ENCODE assay signal across 12 mouse cellular contexts in genomic region chr6:94911374-94911773, GRCm38 (mm10).
DNase-seq lines count a peak whose midpoint lies in the region; ATAC-seq lines count a peak whose summit lies in the region.
"Had no signal": no experiment of that assay in that cellular context is flagged by ENCODE, and none has a peak within 500 bp of the region (broad histone marks: within the 10 kb centered on the region; RNA-seq: fewer than 3 reads in every experiment).

No protein-coding gene starts in this region.

- no peaks in the 10 kb centered on the region for H3K36me3 ChIP-seq in liver, embryonic 11.5 days (ENCODE audit: control insufficient read depth, insufficient read depth, low read length)
- no peaks in the 10 kb centered on the region for H3K36me3 ChIP-seq in limb, embryonic 11.5 days (ENCODE audit: control insufficient read depth, insufficient read depth, low read length)
- H3K36me3 ChIP-seq: heart, embryonic 15.5 days had no signal

- WGBS in liver, embryonic 11.5 days = 70% methylated on average over 9 of the region's 9 CpGs
- 23% methylated on average over 9 of the region's 9 CpGs for WGBS in limb, embryonic 11.5 days

- H3K27me3 ChIP-seq in liver, embryonic 11.5 days (replicated peaks; ENCODE audit: control insufficient read depth, insufficient read depth, low read length) = no peaks in the 10 kb centered on the region
- no peaks in the 10 kb centered on the region for H3K27me3 ChIP-seq in limb, embryonic 11.5 days (ENCODE audit: control insufficient read depth, insufficient read depth, low read length)
- H3K27me3 ChIP-seq: heart, embryonic 15.5 days had no signal

- H3K4me1 ChIP-seq in liver, embryonic 11.5 days (replicated peaks; ENCODE audit: control insufficient read depth, insufficient read depth, low read length) = no peaks in the 10 kb centered on the region
- peaks cover 11% of the 10 kb centered on the region; the same call in 1 of the 2 replicates for H3K4me1 ChIP-seq in limb, embryonic 11.5 days (ENCODE audit: control insufficient read depth, insufficient read depth, low read length)

- no peak overlapping the region for H3K4me3 ChIP-seq in liver, embryonic 11.5 days (ENCODE audit: low read depth, low read length)
- H3K4me3 ChIP-seq in limb, embryonic 11.5 days (ENCODE audit: low read depth, low read length) = no peak overlapping the region
- H3K4me3 ChIP-seq: heart, embryonic 15.5 days had no signal

- no peak overlapping the region for H3K27ac ChIP-seq in liver, embryonic 11.5 days (ENCODE audit: low read depth, low read length)
- peak overlapping the region; percentile 61 for H3K27ac ChIP-seq in limb, embryonic 11.5 days (replicated peaks; ENCODE audit: low read depth, low read length)
- H3K27ac ChIP-seq: heart, embryonic 15.5 days had no signal

- no peak overlapping the region for H3K9ac ChIP-seq in liver, embryonic 11.5 days (ENCODE audit: low read depth, low read length)
- no peak overlapping the region; the same call in 1 of the 2 replicates for H3K9ac ChIP-seq in limb, embryonic 11.5 days (ENCODE audit: low read length)
- H3K9ac ChIP-seq: heart, embryonic 15.5 days had no signal

- H3K9me3 ChIP-seq in liver, embryonic 11.5 days (ENCODE audit: control insufficient read depth, low read length) = no peaks in the 10 kb centered on the region
- H3K9me3 ChIP-seq in limb, embryonic 11.5 days (ENCODE audit: control insufficient read depth, low read length) = no peaks in the 10 kb centered on the region
- H3K9me3 ChIP-seq: heart, embryonic 15.5 days had no signal

- no peak for ATAC-seq in cerebellum, adult (ENCODE audit: insufficient number of reproducible peaks, low FRiP score, low TSS enrichment)
- no peak for ATAC-seq in liver, embryonic 11.5 days (replicated peaks; ENCODE audit: low FRiP score)
- ATAC-seq in limb, embryonic 11.5 days (ENCODE audit: insufficient number of reproducible peaks, low FRiP score, low TSS enrichment, low read depth) = 0 out of 2 replicates have a peak, but pooled peaks have one; percentile 67
- ATAC-seq in erythroblast, adult 5-6 weeks (replicated peaks; ENCODE audit: low FRiP score, poor library complexity, severe bottlenecking) = no peak

- peak; percentile 27 to 51 for DNase-seq in cerebellum, postnatal 10 days
- peak; percentile 7 for DNase-seq in liver
- no peak for DNase-seq in liver, embryonic 11.5 days (ENCODE audit: low spot score)
- DNase-seq in embryo, embryonic 10.5 days (ENCODE audit: low spot score) = peak; percentile 64
- peak; percentile 79 for DNase-seq in limb, embryonic 11.5 days (ENCODE audit: low spot score)
- no peak for DNase-seq in heart, adult 18-20 months
- DNase-seq: cerebellum, postnatal 36 days; lung, postnatal 36 days; thymus, postnatal 4 days had no signal

- H3K4me2 ChIP-seq in liver, embryonic 11.5 days = no peak overlapping the region
- H3K4me2 ChIP-seq in limb, embryonic 11.5 days (ENCODE audit: low read depth, severe bottlenecking) = no peak overlapping the region
- H3K4me2 ChIP-seq: heart, embryonic 15.5 days had no signal

Comparison
In these comparisons a context has a peak if more than half of its experiments do, and no peak if none do; other contexts are left out.
1. DNase-seq: peak in cerebellum, postnatal 10 days (2 of 2), liver (single experiment), embryo, embryonic 10.5 days (single experiment) and limb, embryonic 11.5 days (single experiment); none in liver, embryonic 11.5 days (single experiment) and heart, adult 18-20 months (0 of 2).